Mouse (Mus musculus): ENCODE results near the gene Stab2. TPM values are rescaled to one million over a fixed set of nuclear protein-coding genes. Genes with fewer than 3 reads are reported as not detected.

Gene Stab2
- polyA plus RNA-seq, 1 experiment from 2014 or later = 0.18 TPM

DNA sequence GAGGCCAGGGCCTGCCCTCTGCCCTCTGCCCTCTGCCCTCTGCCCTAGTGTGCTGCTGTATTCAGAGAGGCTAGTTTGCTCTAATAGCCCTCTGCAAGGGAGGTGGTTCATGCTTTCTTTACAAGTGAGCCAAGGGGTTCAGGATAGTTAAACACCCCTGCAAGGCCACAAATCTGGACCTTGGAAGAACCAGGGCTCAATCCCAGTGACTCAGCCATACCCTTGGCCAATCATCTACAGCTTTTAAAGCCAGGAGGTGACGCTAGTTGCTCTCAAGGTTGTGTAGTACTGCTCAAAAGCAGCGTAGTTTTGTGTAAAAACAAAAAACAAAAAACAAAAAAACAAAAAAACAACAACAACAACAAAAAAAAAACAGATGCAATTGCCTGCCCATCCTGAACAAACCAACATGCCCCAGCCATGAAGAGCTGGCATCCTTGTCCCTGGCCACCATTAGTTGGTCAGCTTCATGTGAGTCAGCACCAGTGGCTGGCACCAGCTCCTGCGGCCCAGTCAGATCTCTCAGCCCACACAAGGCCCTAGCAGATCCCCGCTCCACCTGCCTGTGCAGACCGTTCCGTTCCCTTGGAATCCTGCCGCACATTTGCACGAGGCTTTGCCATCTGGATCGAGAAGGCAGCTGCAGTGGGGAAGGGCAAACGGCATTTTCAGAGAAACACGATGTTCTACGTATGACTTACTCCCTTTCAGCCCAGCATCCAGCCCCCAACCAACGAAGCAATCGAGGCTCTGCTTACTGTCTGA, 117.5 kb downstream of the Stab2 start:
- H3K9ac ChIP-seq (replicated peaks) = no peak overlapping the region
- no peaks in the 10 kb centered on the region for H3K4me1 ChIP-seq (replicated peaks)
- no peaks in the 10 kb centered on the region for H3K9me3 ChIP-seq
- peaks cover 2% of the 10 kb centered on the region; the same call in 1 of the 2 replicates for H3K27me3 ChIP-seq
- no peak overlapping the region for H3K4me3 ChIP-seq (replicated peaks)
- 85% methylated on average over 14 of the region's 14 CpGs for WGBS
- no peaks in the 10 kb centered on the region for H3K36me3 ChIP-seq
- no peak overlapping the region for H3K27ac ChIP-seq
- H3K4me2 ChIP-seq = no peak overlapping the region
- ATAC-seq (ENCODE audit: insufficient number of reproducible peaks, insufficient read depth, low FRiP score, low TSS enrichment, low read depth) = no peak

DNA sequence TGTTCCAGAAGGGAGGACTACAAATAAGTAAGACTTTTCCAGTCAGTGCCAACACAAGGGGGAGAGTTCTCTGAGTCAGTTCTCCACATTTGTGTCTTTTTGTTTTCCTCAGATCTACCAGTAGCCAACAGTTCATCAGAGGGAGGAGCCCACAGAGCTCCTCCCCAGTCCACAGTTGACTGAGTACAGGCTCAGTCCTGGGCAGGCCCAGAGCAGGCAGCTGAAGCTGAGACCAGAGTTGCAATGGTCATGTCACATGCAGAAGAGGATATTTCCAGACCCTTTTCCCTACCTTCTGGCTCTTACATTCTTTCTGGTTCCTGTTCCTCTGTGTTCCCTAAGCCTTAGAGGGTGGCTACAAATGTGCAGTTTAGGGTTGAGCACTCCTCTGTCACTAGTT, 118.4 kb downstream of the Stab2 start:
- no peak overlapping the region for H3K27ac ChIP-seq
- H3K36me3 ChIP-seq = no peaks in the 10 kb centered on the region
- no peak overlapping the region for H3K4me3 ChIP-seq (replicated peaks)
- no peaks in the 10 kb centered on the region for H3K9me3 ChIP-seq
- H3K4me1 ChIP-seq (replicated peaks) = no peaks in the 10 kb centered on the region
- H3K9ac ChIP-seq (replicated peaks) = no peak overlapping the region
- H3K4me2 ChIP-seq = no peak overlapping the region
- H3K27me3 ChIP-seq = peaks cover 2% of the 10 kb centered on the region; the same call in 1 of the 2 replicates
- ATAC-seq (ENCODE audit: insufficient number of reproducible peaks, insufficient read depth, low FRiP score, low TSS enrichment, low read depth) = no peak

DNA sequence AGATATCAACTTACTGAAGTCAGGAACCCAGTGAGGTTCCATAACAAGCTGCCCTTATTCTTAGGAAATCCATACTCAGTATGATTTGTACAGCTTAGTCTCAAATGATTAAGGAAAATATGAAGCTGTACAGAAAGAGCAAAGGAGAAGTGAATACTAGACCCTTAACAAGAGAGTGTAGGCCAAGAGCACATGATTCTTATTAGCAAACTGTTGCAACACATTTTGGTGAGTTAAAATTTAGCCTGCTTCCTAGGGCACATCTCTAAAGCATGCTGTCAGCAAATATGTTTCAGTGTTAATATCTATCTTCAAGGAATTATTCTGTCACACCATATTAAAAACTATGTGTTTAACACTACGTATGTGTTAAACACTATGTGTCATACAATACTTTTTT, 121.4 kb downstream of the Stab2 start:
- no peaks in the 10 kb centered on the region for H3K9me3 ChIP-seq
- WGBS = 90% methylated on average over 1 of the region's 1 CpGs
- H3K27me3 ChIP-seq = peaks cover 2% of the 10 kb centered on the region; the same call in 1 of the 2 replicates
- no peaks in the 10 kb centered on the region for H3K4me1 ChIP-seq (replicated peaks)
- no peak overlapping the region for H3K27ac ChIP-seq
- H3K4me3 ChIP-seq (replicated peaks) = no peak overlapping the region
- H3K36me3 ChIP-seq = no peaks in the 10 kb centered on the region
- no peak overlapping the region for H3K9ac ChIP-seq (replicated peaks)
- no peak for ATAC-seq (ENCODE audit: insufficient number of reproducible peaks, insufficient read depth, low FRiP score, low TSS enrichment, low read depth)
- H3K4me2 ChIP-seq = no peak overlapping the region

DNA sequence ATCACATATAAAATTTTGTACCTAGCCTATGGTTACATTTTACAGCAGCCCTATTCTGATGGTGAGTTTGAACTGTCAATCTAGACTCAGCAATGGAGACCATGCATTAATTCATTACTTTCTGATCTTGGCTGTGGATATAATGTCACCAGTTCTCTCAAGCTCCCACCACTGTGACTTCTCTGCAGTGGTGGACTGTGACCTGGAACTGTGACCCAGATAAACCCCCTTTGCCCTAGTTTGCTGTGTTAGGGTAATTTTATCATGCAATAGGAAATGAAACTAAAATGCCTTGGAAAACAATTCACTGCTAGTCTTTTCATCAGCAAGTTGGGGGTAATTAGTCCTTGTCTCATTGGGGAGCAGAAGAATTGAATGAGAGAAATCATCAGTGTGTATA, 126.4 kb downstream of the Stab2 start:
- no peaks in the 10 kb centered on the region for H3K36me3 ChIP-seq
- H3K27ac ChIP-seq = no peak overlapping the region
- H3K4me3 ChIP-seq (replicated peaks) = no peak overlapping the region
- no peak overlapping the region for H3K9ac ChIP-seq (replicated peaks)
- H3K27me3 ChIP-seq = no peaks in the 10 kb centered on the region
- H3K4me1 ChIP-seq (replicated peaks) = no peaks in the 10 kb centered on the region
- no peaks in the 10 kb centered on the region for H3K9me3 ChIP-seq
- no peak overlapping the region for H3K4me2 ChIP-seq
- ATAC-seq (ENCODE audit: insufficient number of reproducible peaks, insufficient read depth, low FRiP score, low TSS enrichment, low read depth) = no peak

DNA sequence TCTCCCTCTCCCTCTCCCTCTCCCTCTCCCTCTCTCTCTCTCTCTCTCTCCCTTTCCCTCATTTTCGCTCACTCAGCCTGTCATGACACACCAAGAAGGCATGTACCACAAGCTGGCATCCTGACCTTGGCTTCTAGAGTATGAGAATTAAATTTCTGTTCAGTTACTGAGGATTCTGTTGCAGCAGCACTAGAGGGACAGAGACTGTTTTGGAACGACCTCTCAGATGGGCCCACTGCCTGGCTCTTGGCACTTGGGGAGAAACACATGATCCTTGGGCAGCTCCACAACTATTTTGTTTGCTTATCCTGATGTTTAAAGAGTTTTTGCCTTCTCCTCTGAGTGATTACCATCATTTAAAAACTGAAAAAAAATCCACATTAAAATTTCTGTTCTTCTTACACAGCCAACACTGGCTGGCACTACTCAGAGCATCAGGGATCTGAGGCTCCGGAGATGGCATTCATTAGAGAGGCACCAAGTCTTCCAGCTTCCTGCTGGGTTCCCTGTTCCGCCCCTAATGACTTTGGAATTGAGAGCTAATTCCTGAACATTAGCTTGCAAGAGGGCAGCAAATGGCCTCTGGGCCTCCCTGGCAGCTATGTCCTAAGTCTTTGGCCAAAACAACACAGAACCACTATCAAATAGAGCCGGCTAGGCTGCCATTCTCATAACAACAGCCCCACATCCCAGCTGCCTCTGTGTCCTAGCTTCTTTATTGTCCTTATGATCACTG, 127.6 kb downstream of the Stab2 start:
- Histone ChIP-seq H3K27me3 (no peaks in the 10 kb centered on the region), H3K27ac (no peak overlapping the region), H3K4me3 (replicated peaks) (no peak overlapping the region), H3K9me3 (no peaks in the 10 kb centered on the region), H3K4me1 (replicated peaks) (no peaks in the 10 kb centered on the region), H3K36me3 (no peaks in the 10 kb centered on the region), H3K9ac (replicated peaks) (no peak overlapping the region), H3K4me2 (no peak overlapping the region)
- no peak for ATAC-seq (ENCODE audit: insufficient number of reproducible peaks, insufficient read depth, low FRiP score, low TSS enrichment, low read depth)
- 51% methylated on average over 5 of the region's 5 CpGs for WGBS

DNA sequence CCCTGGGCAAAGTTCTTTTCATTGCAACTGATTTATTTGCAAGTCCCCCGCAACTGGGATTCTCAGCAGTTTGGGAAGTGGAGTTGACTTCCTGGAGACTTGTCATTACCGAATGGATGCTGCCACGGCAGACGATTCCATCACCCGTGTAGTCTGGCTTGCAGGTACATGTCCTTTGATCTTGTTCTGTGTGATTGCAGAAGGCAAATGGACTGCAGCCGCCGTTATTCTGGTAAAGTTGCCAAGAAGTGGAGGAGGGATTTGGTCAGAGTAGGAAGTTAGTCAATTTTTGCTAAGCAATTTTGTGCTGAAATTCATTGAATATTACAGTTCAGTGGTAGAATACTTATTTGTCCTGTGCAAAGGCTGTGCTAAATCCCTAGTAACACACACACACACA, 129.1 kb downstream of the Stab2 start:
- 69% methylated on average over 7 of the region's 7 CpGs for WGBS

DNA sequence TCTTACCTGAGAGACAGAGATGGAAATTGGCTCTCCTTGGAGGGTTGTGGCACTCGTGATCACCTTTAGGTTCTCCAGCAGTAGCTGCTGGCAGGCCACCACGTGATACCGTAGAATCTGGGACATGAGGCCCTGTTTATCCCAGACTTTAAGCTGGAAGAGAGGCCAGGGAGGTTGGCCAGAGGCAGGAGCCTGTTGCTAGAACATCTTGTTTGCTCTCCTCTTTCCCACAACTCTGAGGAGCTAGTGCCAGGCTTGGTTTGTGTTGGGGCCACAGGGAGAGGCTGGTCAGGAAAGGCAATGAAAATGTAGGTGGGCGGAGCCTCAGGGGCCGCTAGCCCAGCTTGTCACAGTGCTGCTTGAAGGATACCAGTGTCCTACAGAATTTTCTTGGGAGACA, 135.2 kb downstream of the Stab2 start:
- ATAC-seq (ENCODE audit: insufficient number of reproducible peaks, insufficient read depth, low FRiP score, low TSS enrichment, low read depth) = no peak
- Histone ChIP-seq H3K4me2 (no peak overlapping the region), H3K27ac (no peak overlapping the region), H3K9me3 (no peaks in the 10 kb centered on the region), H3K4me1 (replicated peaks) (no peaks in the 10 kb centered on the region), H3K27me3 (peaks cover 4% of the 10 kb centered on the region), H3K9ac (replicated peaks) (no peak overlapping the region), H3K4me3 (replicated peaks) (no peak overlapping the region), H3K36me3 (no peaks in the 10 kb centered on the region)
- WGBS = 72% methylated on average over 5 of the region's 5 CpGs

More for the DNA sequence above, 129.1 kb downstream of the Stab2 start:
- Histone ChIP-seq H3K9ac (replicated peaks) (no peak overlapping the region), H3K4me1 (replicated peaks) (no peaks in the 10 kb centered on the region), H3K27me3 (no peaks in the 10 kb centered on the region; the same call in 1 of the 2 replicates), H3K4me2 (no peak overlapping the region), H3K36me3 (no peaks in the 10 kb centered on the region), H3K9me3 (no peaks in the 10 kb centered on the region), H3K4me3 (replicated peaks) (no peak overlapping the region), H3K27ac (no peak overlapping the region)
- ATAC-seq (ENCODE audit: insufficient number of reproducible peaks, insufficient read depth, low FRiP score, low TSS enrichment, low read depth) = no peak

DNA sequence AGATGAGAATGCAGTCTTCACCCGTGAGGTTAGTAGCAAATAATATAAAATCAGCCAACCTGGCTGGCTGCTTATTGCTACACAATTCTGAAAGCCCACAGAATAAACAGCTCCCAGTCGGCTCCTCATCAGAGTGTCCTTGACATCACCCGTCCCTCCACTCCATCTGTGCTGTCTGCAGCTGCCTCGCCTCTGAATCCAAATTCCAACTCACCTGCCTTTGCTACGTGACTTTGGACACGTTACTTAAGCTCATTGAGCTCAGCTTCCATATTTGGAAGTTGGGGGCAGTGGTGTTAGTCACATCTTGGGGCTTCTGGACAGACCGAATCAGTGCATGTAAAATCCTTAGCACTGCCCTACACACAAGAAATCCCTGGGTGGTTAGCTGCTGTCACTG, 135.7 kb downstream of the Stab2 start:
- Histone ChIP-seq H3K27me3 (peaks cover 4% of the 10 kb centered on the region), H3K4me2 (no peak overlapping the region), H3K36me3 (no peaks in the 10 kb centered on the region), H3K4me3 (replicated peaks) (no peak overlapping the region), H3K9me3 (no peaks in the 10 kb centered on the region), H3K27ac (no peak overlapping the region), H3K4me1 (replicated peaks) (no peaks in the 10 kb centered on the region), H3K9ac (replicated peaks) (no peak overlapping the region)
- no peak for ATAC-seq (ENCODE audit: insufficient number of reproducible peaks, insufficient read depth, low FRiP score, low TSS enrichment, low read depth)
- WGBS = 76% methylated on average over 7 of the region's 7 CpGs

DNA sequence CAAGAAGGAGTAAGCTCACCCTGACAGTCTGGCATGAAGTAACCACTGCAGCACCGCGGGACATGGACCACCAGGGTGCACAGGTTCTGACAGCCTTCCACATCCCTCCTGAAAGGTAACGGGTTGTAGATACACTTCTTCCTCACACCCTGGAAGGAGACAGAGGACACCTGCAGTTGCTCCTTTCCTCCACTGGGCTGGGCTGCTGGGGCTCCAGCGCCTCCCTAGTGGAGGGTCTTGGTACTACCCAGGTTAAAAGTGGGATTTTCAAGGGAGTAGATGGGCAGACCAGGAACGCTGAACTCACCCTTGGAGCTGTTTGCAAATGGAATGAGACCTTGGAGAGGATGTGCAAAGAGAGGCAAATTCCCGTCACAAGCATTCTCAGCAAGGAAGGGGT, 144.4 kb downstream of the Stab2 start:
- 0 out of 2 replicates have a peak, but pooled peaks cover 8% of the 10 kb centered on the region for H3K27me3 ChIP-seq
- no peak overlapping the region for H3K9ac ChIP-seq (replicated peaks)
- no peaks in the 10 kb centered on the region for H3K9me3 ChIP-seq
- no peaks in the 10 kb centered on the region for H3K36me3 ChIP-seq
- no peak overlapping the region for H3K4me2 ChIP-seq
- WGBS = 76% methylated on average over 6 of the region's 6 CpGs
- H3K4me1 ChIP-seq (replicated peaks) = no peaks in the 10 kb centered on the region
- no peak for ATAC-seq (ENCODE audit: insufficient number of reproducible peaks, insufficient read depth, low FRiP score, low TSS enrichment, low read depth)
- H3K27ac ChIP-seq = no peak overlapping the region
- H3K4me3 ChIP-seq (replicated peaks) = no peak overlapping the region

DNA sequence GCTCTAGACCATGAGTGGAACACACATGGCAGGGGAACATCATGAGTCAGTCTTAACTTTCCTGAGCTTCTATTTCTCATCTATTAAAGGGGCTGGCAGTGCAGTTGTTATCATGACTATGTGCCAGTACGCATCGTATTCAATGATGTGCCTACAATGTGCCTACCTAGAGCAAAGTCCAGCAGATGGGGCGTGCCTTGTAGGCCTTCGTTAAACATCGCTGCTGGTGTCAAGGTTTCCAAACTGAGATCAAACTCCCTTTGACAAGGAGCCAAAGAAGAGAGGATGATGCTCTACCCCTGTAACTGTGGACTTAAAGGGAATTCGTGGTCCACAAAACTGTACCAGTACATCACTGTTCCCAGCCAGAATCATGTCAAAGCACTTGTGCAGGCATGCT, 145.3 kb downstream of the Stab2 start:
- no peaks in the 10 kb centered on the region for H3K9me3 ChIP-seq
- H3K27ac ChIP-seq = no peak overlapping the region
- no peak overlapping the region for H3K4me2 ChIP-seq
- no peaks in the 10 kb centered on the region for H3K36me3 ChIP-seq
- ATAC-seq (ENCODE audit: insufficient number of reproducible peaks, insufficient read depth, low FRiP score, low TSS enrichment, low read depth) = no peak
- WGBS = 90% methylated on average over 6 of the region's 6 CpGs
- peaks cover 16% of the 10 kb centered on the region; the same call in 1 of the 2 replicates for H3K27me3 ChIP-seq
- H3K4me3 ChIP-seq (replicated peaks) = no peak overlapping the region
- H3K4me1 ChIP-seq (replicated peaks) = no peaks in the 10 kb centered on the region
- H3K9ac ChIP-seq (replicated peaks) = no peak overlapping the region

DNA sequence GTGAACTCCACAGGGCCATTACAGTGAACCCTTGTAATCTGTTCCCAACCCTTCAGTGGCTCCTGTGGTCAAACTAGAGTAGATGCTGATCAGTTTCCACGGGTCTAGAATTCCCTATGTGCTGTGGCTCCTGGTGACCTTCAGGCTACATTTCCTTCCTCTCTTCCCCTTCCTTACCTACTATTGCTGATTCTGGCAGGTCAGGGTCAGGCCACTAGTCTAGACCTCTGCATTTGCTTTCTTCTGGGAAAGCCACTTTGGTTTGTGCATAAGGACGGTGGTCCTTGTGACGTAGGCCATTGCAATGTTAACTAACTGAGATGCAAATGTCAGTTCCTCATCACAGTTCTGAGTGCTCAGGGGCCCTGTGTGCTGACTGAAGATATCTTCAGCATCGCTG, 147.4 kb downstream of the Stab2 start:
- Histone ChIP-seq H3K36me3 (no peaks in the 10 kb centered on the region), H3K27ac (no peak overlapping the region), H3K4me2 (no peak overlapping the region), H3K9ac (replicated peaks) (no peak overlapping the region), H3K27me3 (peaks cover 23% of the 10 kb centered on the region; the same call in 1 of the 2 replicates), H3K9me3 (no peaks in the 10 kb centered on the region), H3K4me3 (replicated peaks) (no peak overlapping the region), H3K4me1 (replicated peaks) (no peaks in the 10 kb centered on the region)
- WGBS = 83% methylated on average over 4 of the region's 4 CpGs
- ATAC-seq (ENCODE audit: insufficient number of reproducible peaks, insufficient read depth, low FRiP score, low TSS enrichment, low read depth) = no peak
